ENCODE assay signal across 9 mouse cellular contexts in genomic region chr2:68860904-68861685, GRCm38 (mm10). TPM values are rescaled to one million over a fixed set of nuclear protein-coding genes. Genes with fewer than 3 reads are reported as not detected.
A peak's percentile ranks its signal among the peaks of the same experiment; 100 is the strongest.
DNase-seq lines count a peak whose midpoint lies in the region; ATAC-seq and TF ChIP-seq lines count a peak whose summit lies in the region.
"Had no signal": no experiment of that assay in that cellular context is flagged by ENCODE, and none has a peak within 500 bp of the region (broad histone marks: within the 10 kb centered on the region; RNA-seq: fewer than 3 reads in every experiment).

Gene Cers6, plus strand, starts transcription at chr2:68861441.

- H3K27ac ChIP-seq in bone marrow, adult 2 months (ENCODE audit: control insufficient read depth, insufficient read depth, low read depth, low read length, poor library complexity), result peak within 1 kb of the TSS; percentile 80
- H3K27ac ChIP-seq in embryonic facial prominence, embryonic 14.5 days (replicated peaks; ENCODE audit: low read depth, low read length), result peak within 1 kb of the TSS; percentile 81
- H3K27ac ChIP-seq in heart, embryonic 10.5 days, result peak within 1 kb of the TSS; percentile 91
- peak within 1 kb of the TSS; percentile 91 for H3K27ac ChIP-seq in kidney, embryonic 15.5 days
- peak within 1 kb of the TSS; percentile 84 for H3K27ac ChIP-seq in limb, embryonic 15.5 days
- H3K27ac ChIP-seq in midbrain, postnatal 0 days (ENCODE audit: low read depth, low read length), result peak within 1 kb of the TSS; percentile 89

- H3K4me1 ChIP-seq in bone marrow, adult 2 months (ENCODE audit: control insufficient read depth, insufficient read depth, low read length), result no peaks in the 10 kb centered on the region; the same call in 1 of the 2 replicates
- H3K4me1 ChIP-seq in embryonic facial prominence, embryonic 14.5 days (ENCODE audit: control insufficient read depth, insufficient read depth, low read length), result peaks cover 7% of the 10 kb centered on the region
- H3K4me1 ChIP-seq in heart, embryonic 10.5 days, result peaks cover 19% of the 10 kb centered on the region
- H3K4me1 ChIP-seq in kidney, embryonic 15.5 days, result peaks cover 23% of the 10 kb centered on the region
- H3K4me1 ChIP-seq in limb, embryonic 15.5 days, result peaks cover 11% of the 10 kb centered on the region; the same call in 1 of the 2 replicates
- 0 out of 2 replicates have a peak, but pooled peaks cover 2% of the 10 kb centered on the region for H3K4me1 ChIP-seq in midbrain, postnatal 0 days (ENCODE audit: insufficient read depth, low read length)

- peak within 1 kb of the TSS; percentile 81 for H3K4me3 ChIP-seq in bone marrow, adult 2 months (replicated peaks; ENCODE audit: control insufficient read depth, low read depth, low read length)
- H3K4me3 ChIP-seq in embryonic facial prominence, embryonic 14.5 days (ENCODE audit: low read depth, low read length), result peak within 1 kb of the TSS; percentile 86
- H3K4me3 ChIP-seq in heart, embryonic 10.5 days, result peak within 1 kb of the TSS; percentile 74
- peak within 1 kb of the TSS; percentile 81 for H3K4me3 ChIP-seq in kidney, embryonic 15.5 days (replicated peaks)
- peak within 1 kb of the TSS; percentile 68 for H3K4me3 ChIP-seq in limb, embryonic 15.5 days
- peak within 1 kb of the TSS; percentile 79 for H3K4me3 ChIP-seq in midbrain, postnatal 0 days (ENCODE audit: low read depth, low read length)

- H3K9ac ChIP-seq in embryonic facial prominence, embryonic 14.5 days (ENCODE audit: low read depth, low read length), result peak within 1 kb of the TSS; percentile 78
- H3K9ac ChIP-seq in kidney, embryonic 15.5 days, result peak within 1 kb of the TSS; percentile 80
- peak within 1 kb of the TSS; percentile 81 for H3K9ac ChIP-seq in limb, embryonic 15.5 days
- peak within 1 kb of the TSS; percentile 90 for H3K9ac ChIP-seq in midbrain, postnatal 0 days (replicated peaks; ENCODE audit: low read length, poor library complexity, severe bottlenecking)

- no peak for TF ChIP-seq CTCF in bone marrow, adult 2 months (IDR thresholded peaks at IDR 0.05; ENCODE audit: control insufficient read depth, insufficient read depth, low read length)
- TF ChIP-seq CTCF in midbrain, postnatal 0 days (IDR thresholded peaks at IDR 0.05), result peak; percentile 45

- DNase-seq in 3T3-L1 (ENCODE audit: low read depth, low spot score), result peak; percentile 97
- DNase-seq in embryonic facial prominence, embryonic 14.5 days (ENCODE audit: low spot score), result peak; percentile 98
- DNase-seq in heart, embryonic 10.5 days (ENCODE audit: low spot score), result peak; percentile 97
- DNase-seq in midbrain, postnatal 0 days (ENCODE audit: low spot score), result peak; percentile 97
- DNase-seq in spleen, postnatal 10 days (ENCODE audit: low spot score in 2 of 2), result peak; percentile 53 to 74

- no peaks in the 10 kb centered on the region for H3K36me3 ChIP-seq in embryonic facial prominence, embryonic 14.5 days (ENCODE audit: control insufficient read depth, insufficient read depth, low read length)
- H3K36me3 ChIP-seq in heart, embryonic 10.5 days, result no peaks in the 10 kb centered on the region
- H3K36me3 ChIP-seq in kidney, embryonic 15.5 days, result no peaks in the 10 kb centered on the region
- no peaks in the 10 kb centered on the region for H3K36me3 ChIP-seq in limb, embryonic 15.5 days
- no peaks in the 10 kb centered on the region for H3K36me3 ChIP-seq in midbrain, postnatal 0 days (ENCODE audit: insufficient read depth, low read length)

- TF ChIP-seq POLR2A in bone marrow, adult 2 months (IDR thresholded peaks at IDR 0.05; ENCODE audit: borderline replicate concordance, control insufficient read depth, low read depth, low read length), result peak; percentile 56; the same call in 1 of the 2 replicates

- peak; percentile 99 for ATAC-seq in embryonic facial prominence, embryonic 14.5 days (ENCODE audit: low read depth)
- ATAC-seq in kidney, embryonic 15.5 days (replicated peaks; ENCODE audit: low FRiP score), result peak; percentile 98
- peak; percentile 95 for ATAC-seq in limb, embryonic 15.5 days (ENCODE audit: insufficient number of reproducible peaks, low FRiP score, low TSS enrichment, low read depth)
- peak; percentile 98 for ATAC-seq in midbrain, postnatal 0 days (ENCODE audit: low FRiP score)

- no peaks in the 10 kb centered on the region for H3K9me3 ChIP-seq in embryonic facial prominence, embryonic 14.5 days (ENCODE audit: control insufficient read depth, low read length)
- H3K9me3 ChIP-seq in heart, embryonic 10.5 days, result no peaks in the 10 kb centered on the region
- no peaks in the 10 kb centered on the region for H3K9me3 ChIP-seq in kidney, embryonic 15.5 days (replicated peaks)
- no peaks in the 10 kb centered on the region for H3K9me3 ChIP-seq in limb, embryonic 15.5 days
- H3K9me3 ChIP-seq in midbrain, postnatal 0 days (ENCODE audit: low read length), result no peaks in the 10 kb centered on the region

- H3K27me3 ChIP-seq in embryonic facial prominence, embryonic 14.5 days (replicated peaks; ENCODE audit: control insufficient read depth, insufficient read depth, low read length), result no peaks in the 10 kb centered on the region
- peaks cover 5% of the 10 kb centered on the region; the same call in 1 of the 2 replicates for H3K27me3 ChIP-seq in heart, embryonic 10.5 days (ENCODE audit: insufficient read depth, poor library complexity, severe bottlenecking)
- H3K27me3 ChIP-seq in kidney, embryonic 15.5 days, result peaks cover 3% of the 10 kb centered on the region; the same call in 1 of the 2 replicates
- no peaks in the 10 kb centered on the region; the same call in 1 of the 2 replicates for H3K27me3 ChIP-seq in limb, embryonic 15.5 days
- H3K27me3 ChIP-seq in midbrain, postnatal 0 days (ENCODE audit: insufficient read depth, low read length), result no peaks in the 10 kb centered on the region

- H3K4me2 ChIP-seq in embryonic facial prominence, embryonic 14.5 days (ENCODE audit: low read depth, low read length), result peak within 1 kb of the TSS; percentile 79
- peak within 1 kb of the TSS; percentile 94 for H3K4me2 ChIP-seq in kidney, embryonic 15.5 days
- peak within 1 kb of the TSS; percentile 79 for H3K4me2 ChIP-seq in limb, embryonic 15.5 days
- H3K4me2 ChIP-seq in midbrain, postnatal 0 days (ENCODE audit: low read depth, low read length, poor library complexity, severe bottlenecking), result peak within 1 kb of the TSS; percentile 85

- under 1% methylated on average over 53 of the region's 53 CpGs for WGBS in bone marrow, adult 2 months
- WGBS in embryonic facial prominence, embryonic 14.5 days, result under 1% methylated on average over 44 of the region's 53 CpGs
- under 1% methylated on average over 53 of the region's 53 CpGs for WGBS in heart, embryonic 10.5 days
- WGBS in kidney, embryonic 15.5 days, result under 1% methylated on average over 52 of the region's 53 CpGs
- WGBS in limb, embryonic 15.5 days, result 1% methylated on average over 53 of the region's 53 CpGs
- under 1% methylated on average over 51 of the region's 53 CpGs for WGBS in midbrain, postnatal 0 days

RNA-seq across cellular contexts. Expression of gene Cers6, which starts in this region (rescaled TPM):
- 3.4 and 23.8 TPM in 2 replicates for polyA plus RNA-seq in bone marrow, adult 2 months (2011; ENCODE audit: insufficient read depth, insufficient read length, low replicate concordance, missing spikeins)
- polyA plus RNA-seq in embryonic facial prominence, embryonic 14.5 days (2014; fragmentation: Nextera tagmentation; extraction: Ambion mirVana), result 24.3 and 26.0 TPM in 2 replicates
- polyA plus RNA-seq in heart, embryonic 10.5 days (2016; fragmentation: Nextera tagmentation; extraction: Ambion mirVana), result 23.5 and 28.8 TPM in 2 replicates
- 33.0 and 36.8 TPM in 2 replicates for polyA plus RNA-seq in kidney, embryonic 15.5 days (2015; fragmentation: Nextera tagmentation; extraction: Ambion mirVana)
- polyA plus RNA-seq in limb, embryonic 15.5 days (2015; fragmentation: Nextera tagmentation; extraction: Ambion mirVana), result 24.3 and 27.6 TPM in 2 replicates
- 57.1 and 71.0 TPM in 2 replicates for total RNA-seq in midbrain, postnatal 0 days (2014; rRNA removed)
- 24.9 and 29.8 TPM in 2 replicates for polyA plus RNA-seq in midbrain, postnatal 0 days (2015; fragmentation: Nextera tagmentation; extraction: Ambion mirVana)
- total RNA-seq: MEL had no signal

Comparison
In these comparisons a context has a peak if more than half of its experiments do, and no peak if none do; other contexts are left out.
1. Peak in every context shown above with its lines: DNase-seq, ATAC-seq, H3K4me3 ChIP-seq and H3K27ac ChIP-seq.